Mouse (Mus musculus) kidney, adult 9 months (tissue): Measurements from ENCODE around the gene Irf7.
A peak's percentile ranks its signal among the peaks of the same experiment; 100 is the strongest.

Experiments used
- DNase-seq: peaks from one replicate; pipeline ENCODE4 v3.0.0; 2022

The Irf7 gene

GRCm38 (mm10) chr7:141218557-141219133 is 47.6 kb downstream of the Irf7 start:
- no peak for DNase-seq

- DNase-seq: no peak
Observed at GRCm38 (mm10) chr7:141218141-141218540, 48.1 kb downstream of the Irf7 start.

- DNase-seq: no peak
Observed at GRCm38 (mm10) chr7:141217343-141218013, 48.8 kb downstream of the Irf7 start.

GRCm38 (mm10) chr7:141216894-141217293 is 49.4 kb downstream of the Irf7 start:
- no peak for DNase-seq

GRCm38 (mm10) chr7:141215880-141216733 is 50.2 kb downstream of the Irf7 start:
- peak; percentile 98 for DNase-seq

GRCm38 (mm10) chr7:141215101-141215879 is 51.0 kb downstream of the Irf7 start, which contains the start of gene Rassf7:
Gene Rassf7, plus strand, starts transcription at chr7:141215860.
- DNase-seq: peak; percentile 99

- DNase-seq: no peak
Observed at GRCm38 (mm10) chr7:141214310-141214709, 52.0 kb downstream of the Irf7 start.

- no peak for DNase-seq
Observed at GRCm38 (mm10) chr7:141213605-141214235, 52.6 kb downstream of the Irf7 start, which contains the start of gene Lmntd2. Gene Lmntd2, minus strand, starts transcription at chr7:141214080.

- DNase-seq: no peak
Observed at GRCm38 (mm10) chr7:141213133-141213532, 53.1 kb downstream of the Irf7 start.
